Mouse (Mus musculus) liver, postnatal 0 days (tissue): ENCODE data around the gene Magi2.

ENCODE experiments used
- CTCF ChIP-seq: sonication (generic); IDR thresholded peaks from 2 replicates; pipeline ENCODE4 v1.5.1; 2016; ENCODE audit warnings: antibody characterized with exemption, low read depth
- EP300 ChIP-seq: IDR thresholded peaks from 2 replicates; pipeline ENCODE4 v1.6.1; 2016; ENCODE audit warnings: antibody characterized with exemption, low read depth, mild to moderate bottlenecking

GRCm38 (mm10) chr5:20378071-20378800, 1151.4 kb downstream of the Magi2 start:
- TF ChIP-seq CTCF: no peak
- TF ChIP-seq EP300: no peak
